Mouse (Mus musculus) forebrain, embryonic 16.5 days (tissue): ENCODE results near the gene Bcl2a1d. TPM values are rescaled to one million over a fixed set of nuclear protein-coding genes. Genes with fewer than 3 reads are reported as not detected.
"Not testable (repeated sequence)": the region's sequence is repeated elsewhere in the genome, so short reads cannot be mapped to it uniquely, and the experiment has no call there.

Experiments used
- ATAC-seq: fragments of 200-750 bp; cut with Nextera tagmentation; 2 replicates; pipeline ENCODE4 v1.8.0; 2017; ENCODE audit warnings: mild to moderate bottlenecking, moderate library complexity
- H3K27ac ChIP-seq: fragments of 300-500 bp; sonication (generic); 2 replicates; pipeline ENCODE4 v1.5.1; 2014; ENCODE audit warnings: low read length, control low read depth
- H3K27me3 ChIP-seq: fragments of 300-500 bp; sonication (generic); replicated peaks from 2 replicates; pipeline ENCODE4 v1.6.1; 2014; ENCODE audit warnings: low read length; ENCODE audit not compliant: control insufficient read depth, insufficient read depth
- H3K36me3 ChIP-seq: fragments of 300-500 bp; sonication (generic); 2 replicates; pipeline ENCODE4 v1.6.1; 2014; ENCODE audit not compliant: control insufficient read depth, insufficient read depth
- H3K4me1 ChIP-seq: fragments of 300-500 bp; sonication (generic); replicated peaks from 2 replicates; pipeline ENCODE4 v1.6.1; 2014; ENCODE audit warnings: low read length; ENCODE audit not compliant: control insufficient read depth, insufficient read depth
- H3K4me2 ChIP-seq: fragments of 300-500 bp; sonication (generic); 2 replicates; pipeline ENCODE4 v1.6.1; 2014; ENCODE audit warnings: mild to moderate bottlenecking, low read length, control low read depth
- H3K4me3 ChIP-seq: fragments of 300-500 bp; sonication (generic); replicated peaks from 2 replicates; pipeline ENCODE4 v1.5.1; 2014; ENCODE audit warnings: mild to moderate bottlenecking, low read length, control low read depth
- H3K9ac ChIP-seq: fragments of 300-500 bp; sonication (generic); replicated peaks from 2 replicates; pipeline ENCODE4 v1.6.1; 2014; ENCODE audit warnings: low read depth, low read length, control low read depth
- H3K9me3 ChIP-seq: fragments of 300-500 bp; sonication (generic); 2 replicates; pipeline ENCODE4 v1.6.1; 2016; ENCODE audit warnings: low read length; ENCODE audit not compliant: control insufficient read depth
- WGBS: fragments of 180-500 bp; shearing (Covaris S2); extraction: QIAGEN DNeasy Blood & Tissue Kit; methylation state at CpG from one replicate; pipeline ENCODE4 v1.1.7; 2014; 5-methylcytosine and 5-hydroxymethylcytosine counted together
- polyA plus RNA-seq: library from polyadenylated mRNA; unstranded; fragments of >200 nt; fragmentation: Nextera tagmentation; extraction: Ambion mirVana; gene quantifications from 2 replicates; pipeline ENCODE4 v1.2.1, GENCODE M21; 2015

The Bcl2a1d gene
- polyA plus RNA-seq = not detected in 2 replicates

GRCm38 (mm10) chr9:88731728-88732127, at the start of gene Bcl2a1d:
TSS of gene Bcl2a1d (minus strand) at chr9:88731914.
- ATAC-seq, H3K9ac ChIP-seq, H3K4me3 ChIP-seq, H3K27me3 ChIP-seq, H3K4me1 ChIP-seq, H3K9me3 ChIP-seq, H3K36me3 ChIP-seq, H3K27ac ChIP-seq, H3K4me2 ChIP-seq: not testable (repeated sequence)
- 92% methylated on average over 5 of the region's 5 CpGs for WGBS

- not testable (repeated sequence) for H3K4me2 ChIP-seq, H3K36me3 ChIP-seq, ATAC-seq, H3K9ac ChIP-seq, H3K27ac ChIP-seq, H3K4me1 ChIP-seq, H3K9me3 ChIP-seq, H3K4me3 ChIP-seq, H3K27me3 ChIP-seq
- WGBS = 87% methylated on average over 2 of the region's 6 CpGs
These were observed 38.5 kb upstream of the Bcl2a1d start for GRCm38 (mm10) chr9:88770239-88770638.

DNA sequence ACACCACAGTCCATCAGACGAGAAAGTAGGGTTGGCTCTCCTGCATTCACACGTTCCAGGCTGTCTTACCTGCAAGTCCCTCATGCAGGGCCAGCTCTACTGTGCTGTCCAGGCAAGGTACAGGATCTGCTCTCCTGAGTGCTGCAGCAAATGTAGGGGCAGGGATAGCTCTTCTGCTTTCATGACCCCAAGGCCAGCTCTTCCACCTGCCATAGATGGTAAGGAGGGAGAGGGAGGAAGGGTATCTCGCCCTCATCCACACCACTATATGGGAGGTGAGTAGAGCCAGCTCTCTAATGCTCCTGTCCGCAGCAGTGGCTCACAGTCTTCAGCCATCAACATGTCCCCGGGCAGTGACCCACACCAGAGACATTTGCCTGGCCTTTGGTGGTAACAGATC, 37.8 kb upstream of the Bcl2a1d start:
- not testable (repeated sequence) for H3K4me3 ChIP-seq, H3K36me3 ChIP-seq, H3K27me3 ChIP-seq, H3K27ac ChIP-seq, H3K4me1 ChIP-seq, H3K4me2 ChIP-seq, H3K9ac ChIP-seq, H3K9me3 ChIP-seq, ATAC-seq
- WGBS = 93% methylated on average over 4 of the region's 5 CpGs

- 20% methylated on average over 1 of the region's 2 CpGs for WGBS
- not testable (repeated sequence) for ATAC-seq, H3K27me3 ChIP-seq, H3K27ac ChIP-seq, H3K4me3 ChIP-seq, H3K9me3 ChIP-seq, H3K4me1 ChIP-seq, H3K36me3 ChIP-seq, H3K9ac ChIP-seq, H3K4me2 ChIP-seq
These were observed 15.0 kb upstream of the Bcl2a1d start for GRCm38 (mm10) chr9:88746687-88747086.

DNA sequence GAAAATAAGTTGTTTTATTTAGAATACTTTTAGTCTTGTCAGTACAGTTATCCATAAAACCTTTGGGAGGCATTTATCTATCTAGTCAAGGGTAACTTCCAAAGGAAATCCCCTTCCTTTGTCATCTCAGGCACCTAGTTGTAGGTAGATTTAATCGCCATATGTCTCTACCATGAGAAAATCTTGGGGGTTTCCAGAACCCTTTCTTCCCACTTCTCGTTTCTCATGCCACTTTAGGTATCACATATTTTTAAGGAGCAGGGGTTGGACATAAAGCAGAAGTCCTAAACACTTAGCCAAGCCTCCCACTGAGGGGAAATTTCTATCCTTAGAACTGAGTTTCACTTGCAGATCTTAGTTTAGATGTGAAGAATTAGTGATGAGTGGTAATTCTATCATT, 14.3 kb upstream of the Bcl2a1d start:
- no CpG with 5 or more reads among the region's 2 CpGs for WGBS
- not testable (repeated sequence) for ATAC-seq, H3K4me1 ChIP-seq, H3K27ac ChIP-seq, H3K27me3 ChIP-seq, H3K9ac ChIP-seq, H3K36me3 ChIP-seq, H3K4me3 ChIP-seq, H3K9me3 ChIP-seq, H3K4me2 ChIP-seq

- ATAC-seq = not testable (repeated sequence)
These were observed 3.6 kb upstream of the Bcl2a1d start for GRCm38 (mm10) chr9:88735289-88735688.

DNA sequence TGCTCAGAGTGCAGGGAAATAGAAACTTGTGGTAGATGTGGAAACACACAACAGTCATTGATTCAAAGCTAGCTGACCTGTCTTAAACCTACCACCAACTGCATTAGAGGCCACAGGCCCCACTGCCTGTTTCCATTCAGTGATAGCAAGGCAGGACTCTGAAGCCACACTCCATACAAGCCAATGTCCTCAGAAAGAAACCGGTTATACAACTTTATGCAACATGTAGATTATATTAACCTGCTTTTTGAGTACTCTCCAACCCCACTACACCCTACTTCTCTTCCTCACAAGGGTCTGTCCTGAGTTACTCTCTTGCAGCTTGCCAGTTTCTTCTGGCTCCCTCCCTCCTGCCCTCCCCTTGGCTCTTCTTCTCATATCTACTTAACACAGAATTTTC, 1.5 kb upstream of the Bcl2a1d start:
- 83% methylated on average over 1 of the region's 1 CpGs for WGBS
- H3K27ac ChIP-seq = not testable (repeated sequence)

More at GRCm38 (mm10) chr9:88735289-88735688, 3.6 kb upstream of the Bcl2a1d start:
- H3K9me3 ChIP-seq, H3K4me2 ChIP-seq, H3K36me3 ChIP-seq, H3K4me1 ChIP-seq, H3K27me3 ChIP-seq, H3K4me3 ChIP-seq, H3K9ac ChIP-seq, H3K27ac ChIP-seq: not testable (repeated sequence)

GRCm38 (mm10) chr9:88732334-88732733, 620 bp upstream of the Bcl2a1d start:
- not testable (repeated sequence) for H3K9ac ChIP-seq, H3K36me3 ChIP-seq, H3K4me2 ChIP-seq, ATAC-seq, H3K4me1 ChIP-seq, H3K4me3 ChIP-seq, H3K27me3 ChIP-seq, H3K27ac ChIP-seq, H3K9me3 ChIP-seq
- WGBS = 85% methylated on average over 1 of the region's 3 CpGs

More for the DNA sequence above, 1.5 kb upstream of the Bcl2a1d start:
- not testable (repeated sequence) for H3K4me1 ChIP-seq, H3K27me3 ChIP-seq, H3K4me2 ChIP-seq, H3K4me3 ChIP-seq, H3K36me3 ChIP-seq, H3K9ac ChIP-seq, H3K9me3 ChIP-seq, ATAC-seq

DNA sequence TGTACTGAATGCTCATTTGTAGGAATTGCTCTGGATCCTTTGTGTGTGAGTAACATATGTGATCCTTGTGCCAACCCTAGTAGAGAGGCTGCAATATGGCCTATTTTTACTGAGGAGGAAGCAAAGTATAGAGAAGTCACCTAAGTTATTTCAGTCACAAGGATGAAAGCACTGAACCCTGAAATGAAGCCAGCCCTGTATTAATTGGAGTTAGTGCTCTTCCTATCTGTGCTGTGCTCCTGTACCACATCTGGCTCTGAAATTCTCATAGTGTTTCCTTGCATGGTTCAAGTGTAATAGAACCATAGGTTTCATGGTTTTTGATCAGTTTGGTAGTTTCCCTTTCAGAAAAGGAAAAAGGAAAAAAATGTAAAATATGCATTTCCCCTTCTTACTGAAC, 3.4 kb downstream of the Bcl2a1d start:
- not testable (repeated sequence) for H3K36me3 ChIP-seq, H3K27ac ChIP-seq, H3K9me3 ChIP-seq, H3K27me3 ChIP-seq, H3K4me2 ChIP-seq, H3K4me3 ChIP-seq, H3K9ac ChIP-seq, ATAC-seq, H3K4me1 ChIP-seq

DNA sequence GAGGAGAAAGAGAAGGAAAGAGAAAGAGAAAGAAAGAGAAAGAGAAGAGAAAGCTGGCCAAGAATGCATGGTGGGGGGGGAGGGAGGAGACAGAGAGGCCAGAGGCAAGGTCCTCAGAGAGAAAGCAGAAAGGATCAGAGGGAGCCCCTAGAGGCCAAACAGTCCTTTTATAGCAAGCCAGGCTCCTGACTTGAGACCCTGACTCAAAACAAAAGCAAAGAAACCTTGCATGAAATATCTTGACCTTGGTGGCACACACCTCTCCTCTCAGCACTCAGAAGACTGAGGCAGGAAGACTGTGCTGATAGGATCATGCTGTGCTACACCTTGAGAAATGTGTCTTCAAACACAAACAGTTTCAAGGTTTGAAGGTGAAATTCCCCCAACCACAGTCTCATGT, 10.1 kb downstream of the Bcl2a1d start:
- not testable (repeated sequence) for H3K27me3 ChIP-seq, H3K9ac ChIP-seq, H3K27ac ChIP-seq, H3K4me1 ChIP-seq, H3K4me2 ChIP-seq, H3K36me3 ChIP-seq, H3K4me3 ChIP-seq, H3K9me3 ChIP-seq, ATAC-seq
